Mouse (Mus musculus) ES-E14 (cell line): ENCODE measurements around the gene Tbc1d2.

Experiments
- CHD2 ChIP-seq: IDR thresholded peaks from 2 replicates; pipeline ENCODE4 v1.6.1; 2014; ENCODE audit warnings: mild to moderate bottlenecking, low read depth, low read length, inconsistent platforms
- MAFK ChIP-seq: IDR thresholded peaks from 2 replicates; pipeline ENCODE4 v1.6.1; 2014; ENCODE audit warnings: mild to moderate bottlenecking, low read depth, low read length, inconsistent platforms; ENCODE audit not compliant: insufficient read depth
- ZNF384 ChIP-seq: IDR thresholded peaks from 2 replicates; pipeline ENCODE4 v1.6.1; 2012; ENCODE audit warnings: low read depth, low read length, inconsistent platforms

DNA sequence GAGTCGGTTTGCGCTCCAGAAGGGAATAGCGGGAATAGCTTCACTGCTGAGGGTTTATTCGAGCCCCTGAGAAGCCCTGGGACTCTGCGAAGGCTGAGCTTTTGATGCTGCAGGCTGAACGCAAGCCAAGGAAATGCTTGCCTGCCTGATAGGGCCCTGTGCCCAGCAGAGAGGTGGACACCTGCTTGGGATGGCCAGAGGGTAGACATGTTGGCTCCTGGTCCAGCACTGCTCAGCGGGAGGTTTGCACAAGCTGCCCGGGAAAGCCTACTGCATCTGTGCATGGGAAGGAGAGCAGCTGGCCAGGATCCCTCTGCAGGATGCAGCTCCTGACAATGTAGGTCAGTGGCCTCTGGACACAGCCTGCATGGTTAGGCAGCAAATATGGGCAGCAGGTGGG is 40.6 kb upstream of the Tbc1d2 start:
- TF ChIP-seq CHD2: no peak
- TF ChIP-seq ZNF384: no peak
- no peak for TF ChIP-seq MAFK
